Mouse (Mus musculus) MEL (cell line): ENCODE data around the gene Dock11. TPM values are rescaled to one million over a fixed set of nuclear protein-coding genes. Genes with fewer than 3 reads are reported as not detected.

ENCODE experiments used
- DNase-seq: peaks from one replicate; pipeline ENCODE4 v3.0.0; 2011; ENCODE audit warnings: low read depth, low spot score
- H3K27ac ChIP-seq: 2 replicates; pipeline ENCODE4 v1.5.1; 2012; ENCODE audit warnings: low read depth, mild to moderate bottlenecking, control low read depth, low read length, moderate library complexity; ENCODE audit not compliant: control insufficient read depth
- H3K27me3 ChIP-seq, 2 experiments: fragments of 150-350 bp in 1 of 2; sonication (generic) in 1 of 2; 2 replicates each; pipeline ENCODE4 v1.6.1; 2012; ENCODE audit warnings: low read length in 2 of 2, mild to moderate bottlenecking in 2 of 2, improper control_type of control experiment in 1 of 2, moderate library complexity in 1 of 2; ENCODE audit not compliant: insufficient read depth in 2 of 2, control insufficient read depth in 1 of 2
- H3K36me3 ChIP-seq, 2 experiments: 2 replicates each; pipeline ENCODE4 v1.6.1; 2012 to 2014; ENCODE audit warnings: low read length in 2 of 2, improper control_type of control experiment in 1 of 2, inconsistent platforms in 1 of 2, mild to moderate bottlenecking in 1 of 2; ENCODE audit not compliant: insufficient read depth in 2 of 2, control insufficient read depth in 1 of 2
- H3K4me1 ChIP-seq, 2 experiments: fragments of 150-350 bp in 1 of 2; sonication (generic) in 1 of 2; 2 replicates each; pipeline ENCODE4 v1.6.1; 2012; ENCODE audit warnings: low read length in 2 of 2, improper control_type of control experiment in 1 of 2, mild to moderate bottlenecking in 1 of 2; ENCODE audit not compliant: insufficient read depth in 2 of 2, control insufficient read depth in 1 of 2
- H3K4me3 ChIP-seq, 2 experiments: fragments of 150-350 bp in 1 of 2; sonication (generic) in 1 of 2; 2 replicates each; pipeline ENCODE4 v1.5.1; 2012; ENCODE audit warnings: low read depth in 2 of 2, low read length in 2 of 2, mild to moderate bottlenecking in 2 of 2, moderate library complexity in 2 of 2, control low read depth in 1 of 2, improper control_type of control experiment in 1 of 2; ENCODE audit not compliant: control insufficient read depth in 1 of 2, insufficient read depth in 1 of 2
- H3K79me2 ChIP-seq: 2 replicates; pipeline ENCODE4 v1.6.1; 2012; ENCODE audit warnings: mild to moderate bottlenecking, low read length, moderate library complexity; ENCODE audit not compliant: control insufficient read depth, poor library complexity, insufficient read depth
- H3K9ac ChIP-seq: 2 replicates; pipeline ENCODE4 v1.6.1; 2012; ENCODE audit warnings: low read depth, mild to moderate bottlenecking, control low read depth, low read length, moderate library complexity; ENCODE audit not compliant: control insufficient read depth, poor library complexity, severe bottlenecking
- H3K9me3 ChIP-seq: fragments of 150-350 bp; sonication (generic); replicated peaks from 2 replicates; pipeline ENCODE4 v1.6.1; 2012; ENCODE audit warnings: mild to moderate bottlenecking, low read length, improper control_type of control experiment, moderate library complexity; ENCODE audit not compliant: insufficient read depth
- CTCF ChIP-seq, 3 experiments: IDR thresholded peaks in 2 of 3; conservative IDR thresholded peaks in 1 of 3; 2 replicates each; pipeline ENCODE4 v1.5.1; 2011 to 2012; ENCODE audit warnings: low read length in 3 of 3, low read depth in 2 of 3, mild to moderate bottlenecking in 2 of 3, improper control_type of control experiment in 1 of 3, inconsistent platforms in 1 of 3, mixed read lengths in 1 of 3, moderate library complexity in 1 of 3; ENCODE audit not compliant: control insufficient read depth in 1 of 3, insufficient read depth in 1 of 3, poor library complexity in 1 of 3, severe bottlenecking in 1 of 3
- E2F4 ChIP-seq: IDR thresholded peaks from 2 replicates; pipeline ENCODE4 v1.6.1; 2011; ENCODE audit warnings: low read depth, low read length, improper control_type of control experiment, borderline replicate concordance
- ELF1 ChIP-seq: IDR thresholded peaks from 2 replicates; pipeline ENCODE4 v1.6.1; 2014; ENCODE audit warnings: low read depth, mild to moderate bottlenecking, inconsistent platforms, low read length, improper control_type of control experiment, moderate library complexity
- EP300 ChIP-seq, 2 experiments: IDR thresholded peaks; 2 replicates each; pipeline ENCODE4 v1.6.1; 2011; ENCODE audit warnings: improper control_type of control experiment in 2 of 2, low read length in 2 of 2, low read depth in 1 of 2, mild to moderate bottlenecking in 1 of 2
- ETS1 ChIP-seq: IDR thresholded peaks from 2 replicates; pipeline ENCODE4 v1.6.1; 2012; ENCODE audit warnings: low read depth, mild to moderate bottlenecking, inconsistent platforms, low read length, improper control_type of control experiment, moderate library complexity
- GABPA ChIP-seq: IDR thresholded peaks from 2 replicates; pipeline ENCODE4 v1.6.1; 2012; ENCODE audit warnings: low read depth, mild to moderate bottlenecking, inconsistent platforms, low read length, improper control_type of control experiment, moderate library complexity
- GATA1 ChIP-seq: IDR thresholded peaks from 2 replicates; pipeline ENCODE4 v1.6.1; 2011; ENCODE audit warnings: low read depth, low read length, improper control_type of control experiment
- HCFC1 ChIP-seq: IDR thresholded peaks from 2 replicates; pipeline ENCODE4 v1.6.1; 2012; ENCODE audit warnings: low read depth, mild to moderate bottlenecking, inconsistent platforms, low read length, improper control_type of control experiment, moderate library complexity
- JUND ChIP-seq: IDR thresholded peaks from 2 replicates; pipeline ENCODE4 v1.6.1; 2011; ENCODE audit warnings: low read depth, mild to moderate bottlenecking, improper control_type of control experiment, low read length
- KAT2A ChIP-seq: conservative IDR thresholded peaks from 2 replicates; pipeline ENCODE4 v1.6.1; 2012; ENCODE audit warnings: low read depth, low read length, improper control_type of control experiment, inconsistent platforms
- MAX ChIP-seq: IDR thresholded peaks from 2 replicates; pipeline ENCODE4 v1.6.1; 2011; ENCODE audit warnings: low read length, improper control_type of control experiment
- MEF2A ChIP-seq: IDR thresholded peaks from 2 replicates; pipeline ENCODE4 v1.6.1; 2014; ENCODE audit warnings: low read depth, mild to moderate bottlenecking, inconsistent platforms, low read length, improper control_type of control experiment; ENCODE audit not compliant: poor library complexity, insufficient replicate concordance, severe bottlenecking; ENCODE audit errors: extremely low read depth
- NELFE ChIP-seq: IDR thresholded peaks from 2 replicates; pipeline ENCODE4 v1.6.1; 2011; ENCODE audit warnings: low read depth, low read length, improper control_type of control experiment
- NRF1 ChIP-seq: IDR thresholded peaks from 2 replicates; pipeline ENCODE4 v1.6.1; 2014; ENCODE audit warnings: low read depth, mild to moderate bottlenecking, inconsistent platforms, low read length, improper control_type of control experiment, moderate library complexity; ENCODE audit not compliant: poor library complexity, insufficient read depth, severe bottlenecking
- POLR2AphosphoS5 ChIP-seq: IDR thresholded peaks from 2 replicates; pipeline ENCODE4 v1.6.1; 2012; ENCODE audit warnings: low read depth, borderline replicate concordance, mild to moderate bottlenecking, inconsistent platforms, low read length, moderate library complexity, mixed read lengths
- RAD21 ChIP-seq: IDR thresholded peaks from 2 replicates; pipeline ENCODE4 v1.6.1; 2011; ENCODE audit warnings: mild to moderate bottlenecking, low read depth, low read length, improper control_type of control experiment
- SIN3A ChIP-seq: IDR thresholded peaks from 2 replicates; pipeline ENCODE4 v1.6.1; 2012; ENCODE audit warnings: low read length, improper control_type of control experiment, inconsistent platforms
- SMC3 ChIP-seq: IDR thresholded peaks from 2 replicates; pipeline ENCODE4 v1.6.1; 2011; ENCODE audit warnings: low read depth, low read length, improper control_type of control experiment
- TAL1 ChIP-seq: IDR thresholded peaks from 2 replicates; pipeline ENCODE4 v1.6.1; 2012; ENCODE audit warnings: mild to moderate bottlenecking, inconsistent platforms, low read length, moderate library complexity, mixed read lengths
- TBP ChIP-seq: IDR thresholded peaks from 2 replicates; pipeline ENCODE4 v1.8.0; 2011; ENCODE audit warnings: low read depth, low read length, improper control_type of control experiment
- USF1 ChIP-seq: IDR thresholded peaks from 2 replicates; pipeline ENCODE4 v1.6.1; 2014; ENCODE audit warnings: low read depth, mild to moderate bottlenecking, inconsistent platforms, low read length, improper control_type of control experiment, moderate library complexity
- polyA plus RNA-seq, 2 experiments: library from polyadenylated mRNA; stranded (reverse) in 1 of 2; unstranded in 1 of 2; fragments of >175 nt in 1 of 2; fragments of >200 nt in 1 of 2; gene quantifications; 2 replicates each; pipeline versions ENCODE4 v1.2.1 to v1.2.4; 2012; ENCODE audit warnings: low replicate concordance in 2 of 2, low read depth in 1 of 2; ENCODE audit not compliant: insufficient read length in 2 of 2, insufficient read depth in 1 of 2, missing spikeins in 1 of 2
- total RNA-seq: library from RNA; depleted of rRNA; stranded (reverse); fragments of 300-350 nt; gene quantifications from 2 replicates; pipeline ENCODE4 v1.2.3, GENCODE M21; 2012

Gene Dock11
- total and polyA plus RNA-seq, 3 experiments, result 8.8 to 9.1 TPM; not detected in 1

- TF ChIP-seq NELFE (no peak), USF1 (no peak), KAT2A (no peak), TBP (no peak), RAD21 (no peak), POLR2AphosphoS5 (no peak), MAX (no peak), EP300 (IDR thresholded peaks at IDR 0.05; ENCODE audit: low read depth in 1 of 2, low read length in 2 of 2) (no peak), MEF2A (no peak), HCFC1 (no peak)
- Histone ChIP-seq H3K9me3 (no peaks in the 10 kb centered on the region), H3K9ac (no peak overlapping the region), H3K27ac (no peak overlapping the region), H3K36me3 (no peaks in the 10 kb centered on the region), H3K27me3 (no peaks in the 10 kb centered on the region), H3K79me2 (no peaks in the 10 kb centered on the region), H3K4me3 (no peak overlapping the region), H3K4me1 (no peaks in the 10 kb centered on the region; a peak in 1 of 4 replicates)
- DNase-seq, result no peak
Observed at GRCm38 (mm10) chrX:35919558-35919957, 30.9 kb downstream of the Dock11 start.

- Histone ChIP-seq H3K9me3 (no peaks in the 10 kb centered on the region), H3K36me3 (no peaks in the 10 kb centered on the region)
- TF ChIP-seq TAL1, result no peak
- no peak for TF ChIP-seq POLR2AphosphoS5
- TF ChIP-seq SMC3, result no peak
- no peak for TF ChIP-seq NELFE
- TF ChIP-seq E2F4, result no peak
- TF ChIP-seq JUND, result no peak
- no peak for TF ChIP-seq ETS1
- TF ChIP-seq HCFC1, result no peak
- TF ChIP-seq GABPA, result no peak
- TF ChIP-seq ELF1, result no peak
- no peak for TF ChIP-seq NRF1
- no peak for TF ChIP-seq TBP
- TF ChIP-seq SIN3A, result no peak
- TF ChIP-seq KAT2A, result no peak
- no peak for TF ChIP-seq RAD21
- TF ChIP-seq GATA1, result no peak
- no peak for TF ChIP-seq CTCF (IDR thresholded peaks at IDR 0.05 in 2 of 3, conservative IDR thresholded peaks at IDR 0.05 in 1 of 3; ENCODE audit: control insufficient read depth in 1 of 3, insufficient read depth in 1 of 3, low read depth in 2 of 3, low read length in 3 of 3, poor library complexity in 1 of 3, severe bottlenecking in 1 of 3)
Observed at GRCm38 (mm10) chrX:35920096-35920607, 31.5 kb downstream of the Dock11 start.

More at GRCm38 (mm10) chrX:35920096-35920607, 31.5 kb downstream of the Dock11 start:
- no peak overlapping the region for H3K27ac ChIP-seq
- no peaks in the 10 kb centered on the region for H3K27me3 ChIP-seq
- H3K4me3 ChIP-seq, result no peak overlapping the region
- H3K4me1 ChIP-seq, result no peaks in the 10 kb centered on the region; a peak in 1 of 4 replicates
- H3K9ac ChIP-seq, result no peak overlapping the region
- DNase-seq, result no peak
- no peaks in the 10 kb centered on the region for H3K79me2 ChIP-seq
